Mouse (Mus musculus): ENCODE measurements at regions not wholly inside any gene's neighbourhood (a gene's known extent, or its start where the extent isn't known, plus 50 kb on each side); places are given as distances from the start of the nearest gene placed in this dataset.

DNA sequence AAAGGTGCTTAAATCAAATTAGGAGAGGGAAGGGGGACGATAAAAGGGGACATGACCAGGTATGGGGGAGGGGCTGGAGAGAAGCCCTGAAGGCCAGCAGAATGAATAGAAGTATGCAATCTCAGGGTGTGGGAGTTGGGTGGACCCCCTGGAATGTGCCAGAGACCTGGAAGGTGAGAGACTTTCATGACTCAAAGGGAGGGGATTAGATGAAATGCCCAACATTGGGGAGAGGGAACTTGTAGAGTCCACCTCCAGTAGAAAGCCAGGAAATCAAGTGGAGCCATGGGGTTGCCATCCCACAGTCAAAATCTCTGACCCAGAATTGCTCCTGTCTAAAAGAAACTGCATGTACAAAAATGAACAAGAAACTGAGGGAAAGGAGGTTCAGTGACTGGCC is 666.5 kb downstream of the Cps1 start:
- DNase-seq: no peak

DNA sequence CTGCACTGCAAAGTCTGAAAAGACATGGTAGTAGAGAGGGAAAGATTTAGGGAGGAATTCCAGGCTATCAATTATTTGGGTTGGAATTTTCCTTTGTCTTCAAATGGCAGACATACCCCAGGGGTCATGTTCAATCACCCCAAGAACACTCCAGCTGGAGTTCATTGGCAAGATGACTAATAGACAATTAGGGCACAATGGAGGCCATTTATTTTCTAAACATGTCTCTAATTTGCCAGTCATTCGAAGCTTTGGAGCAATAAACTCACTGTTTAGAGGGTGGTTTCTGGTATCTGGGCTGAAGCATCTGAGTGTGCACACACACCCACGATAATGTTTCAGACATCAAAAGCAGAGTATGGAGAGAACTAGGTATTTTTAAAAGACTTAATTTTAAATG is 672.2 kb downstream of the Cps1 start:
- DNase-seq: no peak

DNA sequence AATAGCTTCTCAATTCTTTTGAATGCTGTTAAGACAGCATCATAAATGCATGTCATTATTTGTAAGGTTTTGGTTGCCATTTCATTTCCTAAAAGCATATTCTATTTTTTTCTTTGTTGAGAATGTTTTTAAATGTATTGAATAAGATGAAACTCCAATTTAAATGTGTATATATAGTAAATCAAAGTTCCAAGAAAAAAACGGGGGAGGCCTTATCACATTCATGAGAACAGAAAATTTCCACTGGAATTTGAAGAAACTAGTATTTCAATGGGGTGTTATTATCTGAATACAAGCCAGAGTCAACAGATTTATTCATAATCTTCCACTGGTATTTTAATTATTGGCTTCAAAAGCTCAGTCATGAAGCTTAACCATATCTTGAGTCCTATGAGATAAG is 672.7 kb downstream of the Cps1 start:
- no peak for DNase-seq

DNA sequence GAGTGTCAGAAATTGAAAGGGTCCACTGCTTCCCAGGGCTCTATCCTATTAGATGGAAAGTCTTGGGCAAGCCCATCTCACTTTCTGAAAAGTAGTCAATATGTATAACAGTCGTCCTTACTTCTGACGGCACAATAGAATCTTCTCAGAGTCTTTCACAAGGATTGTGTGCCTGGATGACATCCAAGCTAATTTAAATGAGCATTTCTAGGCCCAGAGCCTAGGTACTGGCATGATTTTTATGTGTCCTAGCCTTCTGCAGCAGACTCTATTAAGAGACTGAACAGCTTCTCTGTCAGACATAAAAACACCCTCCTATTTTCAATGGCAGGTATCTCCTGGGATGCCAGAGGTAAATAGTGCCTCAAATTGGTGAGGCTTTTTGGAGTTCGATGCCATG is 680.5 kb downstream of the Cps1 start:
- no peak for DNase-seq

DNA sequence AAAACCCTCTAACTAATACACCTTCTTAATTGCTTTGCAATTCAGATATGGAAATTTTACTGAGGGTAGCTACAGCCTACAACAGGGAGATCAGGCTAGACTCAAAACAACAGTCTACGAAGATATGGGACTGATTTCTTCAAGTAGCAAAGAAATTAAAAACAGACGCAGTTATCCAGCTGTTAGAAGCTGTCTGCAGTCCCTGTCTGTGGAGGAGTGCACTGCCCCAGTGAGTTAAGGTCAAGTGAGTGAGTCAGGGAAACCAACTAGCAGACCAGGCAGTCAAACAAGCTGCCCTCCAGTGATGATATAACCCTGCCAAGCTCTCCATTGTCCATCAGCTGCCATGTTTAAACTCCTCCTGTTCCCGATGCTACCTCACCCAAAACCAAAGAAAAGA is 697.3 kb downstream of the Cps1 start:
- no peak for DNase-seq

DNA sequence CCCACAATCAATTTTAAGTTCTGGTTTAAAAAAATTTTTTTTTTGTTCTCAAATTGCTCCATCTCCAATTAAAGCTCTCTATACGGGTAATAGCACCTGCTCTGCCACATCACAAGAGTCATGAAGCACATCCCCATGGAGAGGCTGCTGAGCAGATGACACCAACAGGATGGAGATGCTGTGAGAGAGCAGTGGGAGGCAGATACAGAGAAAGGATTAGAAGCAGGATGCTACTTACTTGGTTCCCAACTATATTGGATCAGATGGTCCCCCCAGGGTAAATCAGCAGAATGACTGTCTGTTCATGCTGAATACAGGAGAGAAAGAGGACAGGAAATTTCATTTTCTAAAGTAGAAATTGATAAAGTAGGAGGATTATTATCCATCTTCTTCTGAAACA is 725.2 kb downstream of the Cps1 start:
- DNase-seq: peak; percentile 31 to 50

DNA sequence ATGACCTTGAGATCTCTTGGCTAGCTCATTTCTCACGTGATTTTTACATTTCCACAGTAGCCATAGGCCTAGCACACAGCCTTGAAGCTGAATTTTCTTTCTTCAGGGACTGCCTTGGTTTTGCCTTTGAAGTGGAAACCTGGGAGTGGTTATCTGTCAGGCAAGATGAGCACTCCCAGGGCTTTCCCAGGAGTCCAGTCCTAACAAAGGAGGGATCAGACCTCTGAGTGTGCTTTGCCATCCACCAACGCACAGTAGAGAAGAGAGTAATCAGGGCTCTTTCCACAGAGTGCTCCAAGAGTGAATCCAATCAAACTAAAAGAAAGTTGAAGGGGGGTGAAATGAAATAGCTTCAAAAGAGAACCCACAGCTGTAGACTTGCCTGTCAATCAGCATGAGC is 770.7 kb downstream of the Cps1 start:
- no peak for DNase-seq

DNA sequence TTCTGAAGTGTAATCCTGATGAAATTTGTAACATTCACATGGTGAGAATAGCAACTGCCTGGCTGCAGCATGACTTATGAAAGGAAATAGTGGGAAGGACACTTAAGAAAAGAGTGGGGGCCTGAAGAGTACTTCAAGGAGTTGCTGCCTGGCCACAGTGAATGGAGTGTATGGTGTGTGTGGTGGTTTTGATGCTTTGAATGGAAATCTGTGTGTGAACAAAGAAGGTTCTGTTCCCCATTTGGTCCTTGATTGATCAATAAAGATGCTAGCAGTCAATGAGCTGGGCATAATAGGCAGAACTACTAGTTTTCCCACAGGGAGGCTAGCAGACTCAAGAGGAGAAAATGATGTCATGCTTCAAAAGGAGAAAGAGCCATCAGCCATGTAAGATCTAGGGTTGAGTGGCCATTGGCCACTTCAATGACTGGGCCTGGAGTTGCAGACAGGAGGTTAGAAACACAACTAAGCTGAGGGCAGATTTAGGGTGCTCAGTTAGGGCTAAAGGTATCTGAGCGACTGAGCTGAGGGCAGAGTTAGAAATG is 772.0 kb downstream of the Cps1 start:
- no peak for DNase-seq

DNA sequence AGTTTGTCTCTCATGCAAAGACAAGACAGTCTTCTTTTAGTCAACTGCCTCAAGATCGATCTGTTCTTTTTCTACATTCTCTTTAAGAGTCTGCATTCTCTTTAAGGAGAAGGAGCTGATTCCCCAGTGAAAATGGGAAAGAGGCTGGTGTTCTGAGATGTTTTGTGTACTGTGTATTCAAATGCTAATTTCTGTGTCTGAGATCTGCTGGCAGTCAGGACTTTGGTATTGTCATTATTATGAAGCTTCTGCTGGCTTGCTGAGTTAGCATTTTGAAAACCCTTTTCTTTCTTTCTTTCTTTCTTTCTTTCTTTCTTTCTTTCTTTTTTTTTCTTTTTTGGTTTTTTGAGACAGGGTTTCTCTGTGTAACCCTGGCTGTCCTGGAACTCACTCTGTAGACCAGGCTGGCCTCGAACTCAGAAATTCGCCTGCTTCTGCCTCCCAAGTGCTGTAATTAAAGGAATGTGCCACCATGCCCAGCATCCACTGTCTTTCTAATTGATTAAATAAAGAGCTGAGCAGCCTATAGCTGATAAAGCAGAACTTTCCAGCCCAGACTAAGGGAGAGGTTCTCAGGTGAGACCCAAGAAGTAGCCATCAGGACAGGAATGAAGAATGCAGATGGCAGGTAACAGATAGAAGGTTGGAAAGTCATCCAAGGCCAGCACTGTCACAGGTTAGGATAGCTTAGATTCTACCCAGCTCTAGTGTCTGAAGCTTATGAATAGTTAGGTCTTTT is 813.1 kb downstream of the Cps1 start:
- no peak for DNase-seq

DNA sequence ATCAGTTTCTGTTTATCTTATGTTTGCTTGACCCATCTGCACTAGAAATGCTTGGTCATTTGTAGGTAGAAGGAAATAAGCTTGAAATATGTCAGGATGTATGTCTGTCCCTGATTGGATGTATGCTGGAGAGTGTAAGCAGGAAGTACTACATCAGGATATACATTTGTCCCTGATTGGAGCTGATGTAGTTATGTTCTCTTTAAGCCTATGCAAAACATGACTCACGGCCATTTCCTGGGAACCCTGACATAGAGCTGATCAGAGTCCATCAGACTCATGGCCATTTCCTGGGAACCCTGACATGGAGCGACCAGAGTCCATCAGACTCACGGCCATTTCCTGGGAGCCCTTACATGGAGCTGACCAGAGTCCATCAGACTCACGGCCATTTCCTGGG is 858.6 kb downstream of the Cps1 start:
- no peak for DNase-seq
